Mouse (Mus musculus) heart, postnatal 0 days (tissue): ENCODE measurements around the gene Pigt. TPM values are rescaled to one million over a fixed set of nuclear protein-coding genes. Genes with fewer than 3 reads are reported as not detected.

Source experiments
- ATAC-seq: fragments of 200-750 bp; cut with Nextera tagmentation; 2 replicates; pipeline ENCODE4 v1.8.0; 2017; ENCODE audit warnings: low read depth, moderate number of reproducible peaks, moderate library complexity; ENCODE audit not compliant: insufficient read depth
- DNase-seq: peaks from one replicate; pipeline ENCODE4 v3.0.0-alpha.2; 2016; ENCODE audit warnings: low spot score
- H3K27ac ChIP-seq: fragments of 300-500 bp; sonication (generic); 2 replicates; pipeline ENCODE4 v1.5.1; 2014; ENCODE audit warnings: low read depth, mild to moderate bottlenecking
- H3K27me3 ChIP-seq: fragments of 300-500 bp; sonication (generic); 2 replicates; pipeline ENCODE4 v1.6.1; 2014; ENCODE audit warnings: low read length, mixed read lengths; ENCODE audit not compliant: control insufficient read depth, insufficient read depth
- H3K36me3 ChIP-seq: fragments of 300-500 bp; sonication (generic); replicated peaks from 2 replicates; pipeline ENCODE4 v1.6.1; 2014; ENCODE audit warnings: low read length, mixed read lengths; ENCODE audit not compliant: control insufficient read depth, insufficient read depth
- H3K4me1 ChIP-seq: fragments of 300-500 bp; sonication (generic); 2 replicates; pipeline ENCODE4 v1.6.1; 2014; ENCODE audit warnings: antibody characterized with exemption; ENCODE audit not compliant: control insufficient read depth, insufficient read depth
- H3K4me2 ChIP-seq: fragments of 300-500 bp; sonication (generic); 2 replicates; pipeline ENCODE4 v1.6.1; 2014; ENCODE audit warnings: low read depth, mild to moderate bottlenecking, low read length, moderate library complexity
- H3K4me3 ChIP-seq: fragments of 300-500 bp; sonication (generic); 2 replicates; pipeline ENCODE4 v1.5.1; 2014; ENCODE audit warnings: low read depth, low read length
- H3K9ac ChIP-seq: fragments of 300-500 bp; sonication (generic); replicated peaks from 2 replicates; pipeline ENCODE4 v1.6.1; 2014; ENCODE audit warnings: low read depth, low read length, mixed read lengths
- H3K9me3 ChIP-seq: fragments of 300-500 bp; sonication (generic); replicated peaks from 2 replicates; pipeline ENCODE4 v1.6.1; 2016; ENCODE audit warnings: low read length; ENCODE audit not compliant: control insufficient read depth
- CTCF ChIP-seq: IDR thresholded peaks from 2 replicates; pipeline ENCODE4 v1.5.1; 2016; ENCODE audit warnings: antibody characterized with exemption, control low read depth, low read depth
- EP300 ChIP-seq: IDR thresholded peaks from 2 replicates; pipeline ENCODE4 v1.6.1; 2016; ENCODE audit warnings: antibody characterized with exemption, low read depth
- WGBS: fragments of 180-500 bp; shearing (Covaris S2); extraction: QIAGEN DNeasy Blood & Tissue Kit; methylation state at CpG from one replicate; pipeline ENCODE4 v1.1.7; 2014; 5-methylcytosine and 5-hydroxymethylcytosine counted together
- polyA plus RNA-seq: library from polyadenylated mRNA; unstranded; fragments of >200 nt; fragmentation: Nextera tagmentation; extraction: Ambion mirVana; gene quantifications from 2 replicates; pipeline ENCODE4 v1.2.1, GENCODE M21; 2015
- total RNA-seq: library from RNA; depleted of rRNA; stranded (reverse); fragments of >200 nt; gene quantifications from 2 replicates; pipeline ENCODE4 v1.2.3, GENCODE M21; 2014; ENCODE audit warnings: low replicate concordance

Pigt gene
- total and polyA plus RNA-seq, 2 experiments from 2014 or later, result 30.9 to 45.0 TPM

DNA sequence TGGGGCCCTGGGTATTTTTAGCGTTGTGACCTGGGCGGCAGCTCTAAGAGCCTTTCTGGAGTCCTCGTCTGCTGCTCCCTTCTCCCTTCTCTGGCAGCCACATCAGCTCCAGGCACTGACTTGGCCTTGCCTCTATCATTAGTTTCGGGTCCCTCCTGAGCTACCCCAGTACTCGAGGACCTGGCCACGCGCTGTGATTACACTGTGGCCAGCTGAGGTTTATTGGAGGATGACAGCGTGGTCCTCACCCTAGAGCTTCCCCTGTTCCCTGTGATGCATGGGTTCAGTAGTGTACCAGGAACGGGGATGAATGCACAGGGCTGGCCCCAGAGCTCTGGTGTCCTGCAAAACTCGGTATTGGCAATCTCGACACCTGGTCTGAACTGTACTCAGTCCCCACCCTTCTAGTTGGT, 10.2 kb upstream of the Pigt start:
- H3K36me3 ChIP-seq, result peaks cover 14% of the 10 kb centered on the region
- H3K9ac ChIP-seq, result peak overlapping the region; percentile 65
- H3K4me3 ChIP-seq, result peak overlapping the region; percentile 66
- H3K9me3 ChIP-seq, result no peaks in the 10 kb centered on the region
- peaks cover 7% of the 10 kb centered on the region; the same call in 1 of the 2 replicates for H3K4me1 ChIP-seq
- H3K27me3 ChIP-seq, result no peaks in the 10 kb centered on the region
- H3K4me2 ChIP-seq, result peak overlapping the region; percentile 83
- peak overlapping the region; percentile 52 for H3K27ac ChIP-seq
- DNase-seq (peak; percentile 51), ATAC-seq (no peak)
- TF ChIP-seq CTCF (no peak), EP300 (no peak)
- 7% methylated on average over 11 of the region's 11 CpGs for WGBS

DNA sequence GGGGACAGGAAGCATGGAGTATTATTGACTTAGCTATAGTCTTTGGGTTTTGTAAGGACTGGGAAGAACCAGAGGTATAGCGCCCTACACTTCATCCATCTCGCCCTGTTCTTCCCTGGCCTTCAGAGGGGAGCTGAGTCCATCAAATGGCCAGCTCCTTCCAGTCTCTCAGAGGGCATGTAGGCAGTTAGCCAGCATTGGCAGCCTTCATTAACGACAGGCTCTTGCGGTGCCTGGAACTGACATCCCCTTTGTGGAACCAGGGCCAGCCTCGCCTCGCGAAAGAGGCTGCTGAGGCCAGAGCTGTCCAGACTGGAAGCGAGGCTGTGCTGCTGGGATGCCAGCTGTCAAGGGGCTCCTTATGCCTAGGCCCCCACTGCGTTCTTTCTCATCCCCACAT, 9.5 kb upstream of the Pigt start:
- Histone ChIP-seq H3K36me3 (peaks cover 14% of the 10 kb centered on the region), H3K9me3 (no peaks in the 10 kb centered on the region), H3K27me3 (no peaks in the 10 kb centered on the region), H3K9ac (no peak overlapping the region), H3K4me1 (peaks cover 7% of the 10 kb centered on the region; the same call in 1 of the 2 replicates), H3K4me3 (no peak overlapping the region), H3K27ac (no peak overlapping the region), H3K4me2 (peak overlapping the region; percentile 83)
- no peak for ATAC-seq
- DNase-seq, result no peak
- TF ChIP-seq EP300 (no peak), CTCF (no peak)
- 70% methylated on average over 9 of the region's 9 CpGs for WGBS

DNA sequence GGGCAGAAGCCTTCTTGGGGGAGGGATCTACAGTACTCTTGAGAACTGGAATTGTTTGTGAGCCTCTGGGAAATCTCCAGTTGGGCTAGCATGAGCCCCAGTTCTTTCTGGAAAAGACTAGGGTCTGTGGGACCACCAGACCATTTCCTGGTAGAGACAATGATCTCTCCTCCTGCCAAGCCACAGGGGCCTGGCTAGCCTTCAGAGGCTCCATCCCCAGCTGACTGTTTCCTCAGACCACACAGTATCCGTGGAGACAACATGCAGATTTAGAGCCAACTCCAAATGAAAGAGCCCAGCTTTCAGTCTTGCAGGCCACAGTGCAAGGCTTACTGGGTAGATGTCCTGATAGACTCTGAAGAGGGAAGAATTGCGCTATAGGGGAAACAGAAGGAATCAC, 3.2 kb upstream of the Pigt start:
- H3K36me3 ChIP-seq, result peaks cover 14% of the 10 kb centered on the region
- no peak overlapping the region for H3K4me3 ChIP-seq
- H3K27me3 ChIP-seq, result no peaks in the 10 kb centered on the region
- peaks cover 12% of the 10 kb centered on the region for H3K4me1 ChIP-seq
- no peak overlapping the region for H3K27ac ChIP-seq
- TF ChIP-seq CTCF, result no peak
- no peak for TF ChIP-seq EP300
- no peak overlapping the region for H3K9ac ChIP-seq
- no peak overlapping the region for H3K4me2 ChIP-seq
- no peak for DNase-seq
- no peak for ATAC-seq
- 49% methylated on average over 2 of the region's 2 CpGs for WGBS
- no peaks in the 10 kb centered on the region for H3K9me3 ChIP-seq

GRCm38 (mm10) chr2:164496331-164496730, 989 bp upstream of the Pigt start:
- WGBS, result 50% methylated on average over 1 of the region's 1 CpGs
- H3K4me2 ChIP-seq, result peak overlapping the region; percentile 88; the same call in 1 of the 2 replicates
- no peak for ATAC-seq
- TF ChIP-seq EP300, result no peak
- no peak for TF ChIP-seq CTCF
- H3K9ac ChIP-seq, result no peak overlapping the region
- no peak overlapping the region for H3K27ac ChIP-seq
- H3K36me3 ChIP-seq, result peaks cover 16% of the 10 kb centered on the region
- H3K9me3 ChIP-seq, result no peaks in the 10 kb centered on the region
- H3K4me3 ChIP-seq, result no peak overlapping the region
- no peaks in the 10 kb centered on the region for H3K27me3 ChIP-seq
- H3K4me1 ChIP-seq, result peaks cover 12% of the 10 kb centered on the region
- DNase-seq, result no peak

- 5% methylated on average over 21 of the region's 21 CpGs for WGBS
- Histone ChIP-seq H3K27me3 (no peaks in the 10 kb centered on the region), H3K4me2 (peak overlapping the region; percentile 88), H3K27ac (peak overlapping the region; percentile 51; the same call in 1 of the 2 replicates), H3K4me3 (peak overlapping the region; percentile 79), H3K9ac (peak overlapping the region; percentile 61), H3K4me1 (peaks cover 12% of the 10 kb centered on the region), H3K9me3 (no peaks in the 10 kb centered on the region), H3K36me3 (peaks cover 27% of the 10 kb centered on the region)
- no peak for DNase-seq
- peak; percentile 3; the same call in 1 of the 2 replicates for ATAC-seq
- TF ChIP-seq CTCF (no peak), EP300 (no peak)
These were observed 460 bp downstream of the Pigt start for GRCm38 (mm10) chr2:164497691-164498268.

DNA sequence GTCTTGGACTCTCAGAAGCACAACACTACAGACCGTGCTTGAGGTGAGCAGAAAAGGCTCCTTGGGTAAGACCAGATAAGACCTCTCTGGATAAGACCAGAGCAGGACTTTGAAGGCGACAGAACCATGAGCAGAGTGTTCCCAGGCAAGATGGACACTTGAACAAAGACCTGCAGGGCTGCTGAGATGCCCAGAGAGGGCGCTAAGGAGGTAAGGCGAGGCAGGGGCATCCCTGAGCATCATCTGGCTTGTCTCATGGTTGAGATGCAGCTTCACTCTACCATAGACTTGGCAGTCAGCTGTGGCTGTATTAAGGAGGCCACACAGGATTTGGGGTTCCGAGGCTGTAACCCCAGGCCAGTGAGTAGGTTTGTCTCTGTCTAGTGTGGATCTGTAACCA, 2.0 kb downstream of the Pigt start:
- Histone ChIP-seq H3K27ac (no peak overlapping the region), H3K9ac (no peak overlapping the region), H3K36me3 (peaks cover 40% of the 10 kb centered on the region), H3K27me3 (no peaks in the 10 kb centered on the region), H3K9me3 (0 out of 2 replicates have a peak, but pooled peaks cover 1% of the 10 kb centered on the region), H3K4me3 (no peak overlapping the region), H3K4me1 (peaks cover 12% of the 10 kb centered on the region), H3K4me2 (no peak overlapping the region)
- TF ChIP-seq EP300 (no peak), CTCF (no peak)
- no peak for ATAC-seq
- DNase-seq, result no peak
- WGBS, result 62% methylated on average over 5 of the region's 5 CpGs
